Mouse (Mus musculus) liver, adult 2 months (tissue): ENCODE measurements at regions not wholly inside any gene's neighbourhood (a gene's known extent, or its start where the extent isn't known, plus 50 kb on each side); places are given as distances from the start of the nearest gene placed in this dataset.

Experiments used
- DNase-seq: peaks from one replicate; pipeline ENCODE4 v3.0.0-alpha.2; 2011; ENCODE audit warnings: low read depth, low spot score; ENCODE audit errors: extremely low read depth
- H3K27ac ChIP-seq: fragments of 200-500 bp; replicated peaks from 2 replicates; pipeline ENCODE4 v1.5.1; 2012; ENCODE audit warnings: low read depth, mild to moderate bottlenecking, control low read depth, inconsistent platforms, low read length; ENCODE audit not compliant: insufficient read depth
- H3K27me3 ChIP-seq: fragments of 200-500 bp; 2 replicates; pipeline ENCODE4 v1.6.1; 2012; ENCODE audit warnings: mild to moderate bottlenecking, moderate library complexity, low read length, inconsistent platforms; ENCODE audit not compliant: control insufficient read depth, insufficient read depth
- H3K36me3 ChIP-seq: fragments of 200-500 bp; 2 replicates; pipeline ENCODE4 v1.6.1; 2012; ENCODE audit warnings: low read length, inconsistent platforms; ENCODE audit not compliant: control insufficient read depth, insufficient read depth
- H3K4me1 ChIP-seq: fragments of 200-500 bp; 2 replicates; pipeline ENCODE4 v1.6.1; 2011; ENCODE audit warnings: low read length; ENCODE audit not compliant: control insufficient read depth, insufficient read depth
- H3K4me3 ChIP-seq: fragments of 200-500 bp; 2 replicates; pipeline ENCODE4 v1.5.1; 2011; ENCODE audit warnings: low read depth, mild to moderate bottlenecking, control low read depth, low read length, moderate library complexity; ENCODE audit not compliant: insufficient read depth
- H3K79me2 ChIP-seq: fragments of 200-500 bp; 2 replicates; pipeline ENCODE4 v1.6.1; 2012; ENCODE audit warnings: inconsistent platforms, mild to moderate bottlenecking, low read length, moderate library complexity; ENCODE audit not compliant: control insufficient read depth, insufficient read depth
- H3K9ac ChIP-seq: fragments of 200-500 bp; 2 replicates; pipeline ENCODE4 v1.6.1; 2012; ENCODE audit warnings: low read depth, mild to moderate bottlenecking, control low read depth, inconsistent platforms, low read length
- CTCF ChIP-seq: fragments of 200-500 bp; IDR thresholded peaks from 2 replicates; pipeline ENCODE4 v1.5.1; 2011; ENCODE audit warnings: low read depth, low read length, control low read depth
- POLR2A ChIP-seq: fragments of 200-500 bp; IDR thresholded peaks from 2 replicates; pipeline ENCODE4 v1.6.1; 2011; ENCODE audit warnings: low read length, control low read depth; ENCODE audit not compliant: insufficient read depth; ENCODE audit errors: extremely low read depth
- WGBS: fragments of 180-500 bp; shearing (Covaris S2); methylation state at CpG from one replicate; pipeline ENCODE4 v1.1.7; 2018; 5-methylcytosine and 5-hydroxymethylcytosine counted together

GRCm38 (mm10) chr6:144897526-144897925, 115.7 kb upstream of the Sox5 start:
- no peak overlapping the region for H3K4me3 ChIP-seq
- H3K27me3 ChIP-seq: no peaks in the 10 kb centered on the region
- DNase-seq: no peak
- no peaks in the 10 kb centered on the region for H3K79me2 ChIP-seq
- WGBS: 68% methylated on average over 3 of the region's 3 CpGs
- no peaks in the 10 kb centered on the region for H3K36me3 ChIP-seq
- H3K9ac ChIP-seq: no peak overlapping the region
- no peak overlapping the region for H3K27ac ChIP-seq
- TF ChIP-seq CTCF (no peak), POLR2A (no peak)
- peaks cover 10% of the 10 kb centered on the region for H3K4me1 ChIP-seq

DNA sequence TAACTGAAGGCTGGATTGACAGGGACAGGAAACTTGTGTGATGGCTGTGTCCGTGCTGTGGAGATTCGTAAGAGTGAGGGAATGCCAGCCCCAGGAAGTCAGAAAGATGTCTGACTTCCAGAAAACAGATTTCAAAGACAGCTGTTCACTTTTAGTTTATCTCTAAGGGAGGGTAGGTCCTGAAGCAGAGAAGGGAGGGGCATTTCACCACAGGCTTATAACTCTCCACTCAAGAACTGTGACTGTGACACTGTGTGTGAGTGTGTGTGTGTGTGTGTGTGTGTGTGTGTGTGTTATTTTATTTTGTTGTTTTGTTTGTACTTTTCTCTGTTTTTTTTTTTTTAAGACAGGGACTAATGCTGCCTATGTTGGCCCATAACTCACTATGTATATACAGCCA, 109.1 kb upstream of the Sox5 start:
- DNase-seq: no peak
- H3K27me3 ChIP-seq: no peaks in the 10 kb centered on the region
- WGBS: 66% methylated on average over 2 of the region's 2 CpGs
- no peaks in the 10 kb centered on the region for H3K36me3 ChIP-seq
- H3K4me1 ChIP-seq: peaks cover 9% of the 10 kb centered on the region
- H3K9ac ChIP-seq: no peak overlapping the region
- no peak overlapping the region for H3K4me3 ChIP-seq
- no peak overlapping the region for H3K27ac ChIP-seq
- no peaks in the 10 kb centered on the region for H3K79me2 ChIP-seq
- no peak for TF ChIP-seq CTCF

- no peak overlapping the region for H3K27ac ChIP-seq
- 81% methylated on average over 8 of the region's 8 CpGs for WGBS
- H3K27me3 ChIP-seq: no peaks in the 10 kb centered on the region
- no peak overlapping the region for H3K4me3 ChIP-seq
- DNase-seq: no peak
- H3K4me1 ChIP-seq: peaks cover 3% of the 10 kb centered on the region; the same call in 1 of the 2 replicates
- H3K79me2 ChIP-seq: no peaks in the 10 kb centered on the region
- no peak for TF ChIP-seq CTCF
- no peak for TF ChIP-seq POLR2A
- no peaks in the 10 kb centered on the region for H3K36me3 ChIP-seq
- H3K9ac ChIP-seq: no peak overlapping the region
Measured at GRCm38 (mm10) chr6:144890166-144890565, 108.4 kb upstream of the Sox5 start.

DNA sequence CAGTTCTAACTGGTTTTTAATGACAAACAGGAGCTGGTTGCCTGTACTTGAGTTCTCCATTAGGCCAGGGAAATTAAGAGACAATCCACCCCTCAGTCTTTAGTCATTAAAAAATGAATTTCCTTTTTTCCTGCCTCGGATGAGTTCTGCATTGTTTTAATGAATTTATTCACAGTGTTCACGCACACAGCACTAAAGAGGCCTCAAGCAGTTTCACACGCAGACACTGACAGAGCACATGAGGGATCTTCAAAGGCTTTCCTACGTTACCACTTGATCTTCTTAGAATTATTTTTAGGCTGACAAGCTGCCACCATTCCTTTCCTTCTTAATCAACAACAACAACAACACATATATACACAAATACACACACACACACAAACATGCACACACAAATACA, 101.3 kb upstream of the Sox5 start:
- Histone ChIP-seq H3K4me3 (no peak overlapping the region), H3K4me1 (no peaks in the 10 kb centered on the region), H3K79me2 (no peaks in the 10 kb centered on the region), H3K9ac (no peak overlapping the region), H3K36me3 (no peaks in the 10 kb centered on the region), H3K27ac (no peak overlapping the region), H3K27me3 (no peaks in the 10 kb centered on the region)
- 89% methylated on average over 4 of the region's 4 CpGs for WGBS
- TF ChIP-seq CTCF (no peak), POLR2A (no peak)
- no peak for DNase-seq

GRCm38 (mm10) chr6:144880098-144880497, 98.3 kb upstream of the Sox5 start:
- Histone ChIP-seq H3K4me1 (no peaks in the 10 kb centered on the region), H3K79me2 (no peaks in the 10 kb centered on the region), H3K27me3 (no peaks in the 10 kb centered on the region), H3K27ac (no peak overlapping the region), H3K9ac (no peak overlapping the region), H3K36me3 (no peaks in the 10 kb centered on the region), H3K4me3 (no peak overlapping the region)
- WGBS: 93% methylated on average over 10 of the region's 10 CpGs
- no peak for TF ChIP-seq POLR2A
- TF ChIP-seq CTCF: no peak
- DNase-seq: no peak

DNA sequence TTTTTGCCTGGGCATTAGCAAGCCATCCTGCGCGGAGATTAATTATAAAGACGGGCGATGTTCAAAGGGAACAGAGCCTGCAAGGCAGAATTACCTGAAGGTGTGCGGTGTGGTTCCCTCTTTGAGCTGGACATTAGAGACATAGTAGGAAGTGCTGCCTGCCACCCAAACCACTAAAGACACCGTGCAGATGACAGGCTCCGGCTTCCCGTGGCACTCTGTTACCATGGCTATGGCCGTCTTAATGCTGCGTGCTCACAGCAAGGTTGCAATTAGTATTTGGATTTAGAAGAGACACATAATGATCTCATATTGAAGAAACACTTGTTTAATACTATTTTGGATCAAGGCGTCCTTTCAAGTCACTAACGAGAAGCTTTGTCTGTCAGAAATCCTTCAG, 95.0 kb upstream of the Sox5 start:
- WGBS: 92% methylated on average over 12 of the region's 12 CpGs
- H3K79me2 ChIP-seq: no peaks in the 10 kb centered on the region
- TF ChIP-seq CTCF: no peak
- TF ChIP-seq POLR2A: no peak
- no peaks in the 10 kb centered on the region for H3K27me3 ChIP-seq
- H3K9ac ChIP-seq: no peak overlapping the region
- no peak overlapping the region for H3K4me3 ChIP-seq
- no peak overlapping the region for H3K27ac ChIP-seq
- H3K4me1 ChIP-seq: no peaks in the 10 kb centered on the region
- no peak for DNase-seq
- no peaks in the 10 kb centered on the region for H3K36me3 ChIP-seq
